Mouse (Mus musculus) lung, embryonic 15.5 days (tissue): ENCODE results near the gene Trip4. TPM values are rescaled to one million over a fixed set of nuclear protein-coding genes. Genes with fewer than 3 reads are reported as not detected.

Source experiments
- ATAC-seq: fragments of 200-750 bp; cut with Nextera tagmentation; 2 replicates; pipeline ENCODE4 v1.8.0; 2017; ENCODE audit warnings: moderate number of reproducible peaks, borderline replicate concordance; ENCODE audit not compliant: low FRiP score, low TSS enrichment; ENCODE audit errors: extremely low read depth
- H3K27ac ChIP-seq: fragments of 300-500 bp; sonication (generic); 2 replicates; pipeline ENCODE4 v1.5.1; 2015; ENCODE audit warnings: moderate library complexity, mild to moderate bottlenecking, inconsistent platforms
- H3K27me3 ChIP-seq: fragments of 300-500 bp; sonication (generic); 2 replicates; pipeline ENCODE4 v1.6.1; 2015; ENCODE audit warnings: inconsistent platforms
- H3K36me3 ChIP-seq: fragments of 300-500 bp; sonication (generic); 2 replicates; pipeline ENCODE4 v1.6.1; 2015; ENCODE audit warnings: inconsistent platforms
- H3K4me1 ChIP-seq: fragments of 300-500 bp; sonication (generic); 2 replicates; pipeline ENCODE4 v1.6.1; 2015; ENCODE audit warnings: inconsistent platforms
- H3K4me2 ChIP-seq: fragments of 300-500 bp; sonication (generic); 2 replicates; pipeline ENCODE4 v1.6.1; 2015; ENCODE audit warnings: inconsistent platforms, mild to moderate bottlenecking, moderate library complexity
- H3K4me3 ChIP-seq: fragments of 300-500 bp; sonication (generic); 2 replicates; pipeline ENCODE4 v1.5.1; 2015; ENCODE audit warnings: mild to moderate bottlenecking, inconsistent platforms
- H3K9ac ChIP-seq: fragments of 300-500 bp; sonication (generic); 2 replicates; pipeline ENCODE4 v1.6.1; 2015; ENCODE audit warnings: inconsistent platforms
- H3K9me3 ChIP-seq: fragments of 300-500 bp; sonication (generic); 2 replicates; pipeline ENCODE4 v1.6.1; 2016; ENCODE audit warnings: inconsistent platforms
- WGBS: fragments of 180-500 bp; shearing (Covaris S2); methylation state at CpG from one replicate; pipeline ENCODE4 v1.1.7; 2015; 5-methylcytosine and 5-hydroxymethylcytosine counted together
- polyA plus RNA-seq: library from polyadenylated mRNA; unstranded; fragments of >200 nt; fragmentation: Nextera tagmentation; extraction: Ambion mirVana; gene quantifications from 2 replicates; pipeline ENCODE4 v1.2.1, GENCODE M21; 2015

Trip4 gene
- polyA plus RNA-seq, 1 experiment from 2014 or later = 32.3 TPM

GRCm38 (mm10) chr9:65891126-65891525 lies 17.5 kb downstream of the Trip4 start:
- Histone ChIP-seq H3K4me2 (peak overlapping the region; percentile 86), H3K9ac (peak overlapping the region; percentile 71), H3K4me3 (peak overlapping the region; percentile 62), H3K4me1 (peaks cover 15% of the 10 kb centered on the region), H3K27me3 (no peaks in the 10 kb centered on the region), H3K36me3 (peaks cover 25% of the 10 kb centered on the region), H3K9me3 (no peaks in the 10 kb centered on the region), H3K27ac (0 out of 2 replicates have a peak overlapping the region, but pooled peaks have one; percentile 29)
- ATAC-seq = no peak
- WGBS = under 1% methylated on average over 5 of the region's 5 CpGs

GRCm38 (mm10) chr9:65890143-65890628 lies 18.4 kb downstream of the Trip4 start, which contains the start of gene Pclaf:
Gene Pclaf (plus strand): TSS chr9:65890237.
- WGBS = 0% methylated on average over 21 of the region's 21 CpGs
- H3K27ac ChIP-seq = peak within 1 kb of the TSS; percentile 49
- peak; percentile 97 for ATAC-seq

GRCm38 (mm10) chr9:65884564-65885315 lies 23.9 kb downstream of the Trip4 start:
- peaks cover 6% of the 10 kb centered on the region for H3K36me3 ChIP-seq
- peak overlapping the region; percentile 74 for H3K4me2 ChIP-seq
- H3K9ac ChIP-seq = peak overlapping the region; percentile 65
- H3K9me3 ChIP-seq = no peaks in the 10 kb centered on the region
- under 1% methylated on average over 37 of the region's 37 CpGs for WGBS
- H3K27me3 ChIP-seq = no peaks in the 10 kb centered on the region
- H3K4me1 ChIP-seq = peaks cover 12% of the 10 kb centered on the region; the same call in 1 of the 2 replicates
- peak overlapping the region; percentile 58 for H3K4me3 ChIP-seq
- peak overlapping the region; percentile 83 for H3K27ac ChIP-seq
- peak; percentile 97 for ATAC-seq

More at GRCm38 (mm10) chr9:65890143-65890628, 18.4 kb downstream of the Trip4 start, which contains the start of gene Pclaf:
- H3K4me3 ChIP-seq = peak within 1 kb of the TSS; percentile 62
- H3K36me3 ChIP-seq = peaks cover 18% of the 10 kb centered on the region
- peak within 1 kb of the TSS; percentile 86 for H3K4me2 ChIP-seq
- H3K4me1 ChIP-seq = peaks cover 21% of the 10 kb centered on the region
- H3K9ac ChIP-seq = peak within 1 kb of the TSS; percentile 71
- no peaks in the 10 kb centered on the region for H3K9me3 ChIP-seq
- H3K27me3 ChIP-seq = no peaks in the 10 kb centered on the region

- Histone ChIP-seq H3K9me3 (no peaks in the 10 kb centered on the region), H3K36me3 (peaks cover 49% of the 10 kb centered on the region), H3K4me3 (no peak overlapping the region), H3K4me1 (no peaks in the 10 kb centered on the region), H3K9ac (no peak overlapping the region), H3K4me2 (no peak overlapping the region), H3K27me3 (no peaks in the 10 kb centered on the region), H3K27ac (no peak overlapping the region)
- WGBS = 58% methylated on average over 1 of the region's 1 CpGs
- no peak for ATAC-seq
These were observed 48.9 kb downstream of the Trip4 start for GRCm38 (mm10) chr9:65859656-65860055.

GRCm38 (mm10) chr9:65850203-65850602 lies 58.4 kb downstream of the Trip4 start:
- Histone ChIP-seq H3K36me3 (peaks cover 25% of the 10 kb centered on the region), H3K4me2 (no peak overlapping the region), H3K9ac (no peak overlapping the region), H3K4me3 (no peak overlapping the region), H3K27me3 (no peaks in the 10 kb centered on the region), H3K9me3 (no peaks in the 10 kb centered on the region), H3K27ac (no peak overlapping the region; the same call in 1 of the 2 replicates), H3K4me1 (peaks cover 14% of the 10 kb centered on the region)
- no peak for ATAC-seq
- 5% methylated on average over 1 of the region's 1 CpGs for WGBS

- Histone ChIP-seq H3K4me3 (no peak overlapping the region), H3K4me2 (no peak overlapping the region), H3K9ac (no peak overlapping the region), H3K36me3 (peaks cover 17% of the 10 kb centered on the region; the same call in 1 of the 2 replicates), H3K9me3 (no peaks in the 10 kb centered on the region), H3K27me3 (no peaks in the 10 kb centered on the region), H3K27ac (peak overlapping the region; percentile 61; the same call in 1 of the 2 replicates), H3K4me1 (peaks cover 25% of the 10 kb centered on the region)
- no peak; the same call in 1 of the 2 replicates for ATAC-seq
These were observed 60.4 kb downstream of the Trip4 start for GRCm38 (mm10) chr9:65848154-65848553.

- H3K4me3 ChIP-seq = no peak overlapping the region
- ATAC-seq = peak; percentile 65
- H3K4me2 ChIP-seq = no peak overlapping the region
- no peaks in the 10 kb centered on the region for H3K27me3 ChIP-seq
- peak overlapping the region; percentile 60 for H3K27ac ChIP-seq
- WGBS = 65% methylated on average over 7 of the region's 7 CpGs
- 0 out of 2 replicates have a peak, but pooled peaks cover 4% of the 10 kb centered on the region for H3K36me3 ChIP-seq
- peaks cover 21% of the 10 kb centered on the region for H3K4me1 ChIP-seq
- H3K9me3 ChIP-seq = no peaks in the 10 kb centered on the region
- H3K9ac ChIP-seq = no peak overlapping the region
These were observed 64.0 kb downstream of the Trip4 start for GRCm38 (mm10) chr9:65844421-65845165.

GRCm38 (mm10) chr9:65839841-65840240 lies 68.8 kb downstream of the Trip4 start:
- Histone ChIP-seq H3K9me3 (no peaks in the 10 kb centered on the region), H3K27me3 (no peaks in the 10 kb centered on the region), H3K36me3 (peaks cover 10% of the 10 kb centered on the region; the same call in 1 of the 2 replicates), H3K9ac (no peak overlapping the region), H3K4me1 (peaks cover 7% of the 10 kb centered on the region), H3K27ac (no peak overlapping the region), H3K4me2 (no peak overlapping the region), H3K4me3 (no peak overlapping the region)
- 95% methylated on average over 1 of the region's 1 CpGs for WGBS
- ATAC-seq = no peak

GRCm38 (mm10) chr9:65836916-65837315 lies 71.7 kb downstream of the Trip4 start:
- ATAC-seq = no peak
- Histone ChIP-seq H3K9me3 (no peaks in the 10 kb centered on the region), H3K9ac (no peak overlapping the region), H3K4me3 (no peak overlapping the region), H3K27ac (no peak overlapping the region), H3K36me3 (peaks cover 10% of the 10 kb centered on the region; the same call in 1 of the 2 replicates), H3K4me2 (no peak overlapping the region), H3K4me1 (peaks cover 5% of the 10 kb centered on the region; the same call in 1 of the 2 replicates), H3K27me3 (no peaks in the 10 kb centered on the region)

GRCm38 (mm10) chr9:65834628-65835354 lies 73.8 kb downstream of the Trip4 start:
- Histone ChIP-seq H3K4me1 (peaks cover 15% of the 10 kb centered on the region), H3K9me3 (no peaks in the 10 kb centered on the region), H3K9ac (no peak overlapping the region), H3K36me3 (peaks cover 6% of the 10 kb centered on the region; the same call in 1 of the 2 replicates), H3K4me2 (no peak overlapping the region), H3K4me3 (no peak overlapping the region), H3K27me3 (no peaks in the 10 kb centered on the region), H3K27ac (no peak overlapping the region)
- 73% methylated on average over 10 of the region's 10 CpGs for WGBS
- no peak for ATAC-seq

GRCm38 (mm10) chr9:65833640-65834039 lies 75.0 kb downstream of the Trip4 start:
- H3K4me3 ChIP-seq = no peak overlapping the region
- H3K9ac ChIP-seq = no peak overlapping the region
- no peak for ATAC-seq

More at GRCm38 (mm10) chr9:65833640-65834039, 75.0 kb downstream of the Trip4 start:
- Histone ChIP-seq H3K4me1 (peaks cover 18% of the 10 kb centered on the region), H3K27ac (no peak overlapping the region), H3K27me3 (no peaks in the 10 kb centered on the region), H3K4me2 (no peak overlapping the region), H3K36me3 (peaks cover 6% of the 10 kb centered on the region; the same call in 1 of the 2 replicates), H3K9me3 (no peaks in the 10 kb centered on the region)
